Mouse (Mus musculus) fat pad, adult 2 months (tissue): ENCODE results near the gene Tspan10.

Source experiments
- DNase-seq: peaks from one replicate; pipeline ENCODE4 v3.0.0-alpha.2; 2011; ENCODE audit warnings: low read depth, low spot score; ENCODE audit errors: extremely low read depth

Tspan10 gene

GRCm38 (mm10) chr11:120454965-120455364, 12.5 kb downstream of the Tspan10 start:
- DNase-seq, result no peak

GRCm38 (mm10) chr11:120455413-120455812, 13.0 kb downstream of the Tspan10 start:
- no peak for DNase-seq

- DNase-seq, result no peak
Observed at GRCm38 (mm10) chr11:120457370-120457769, 14.9 kb downstream of the Tspan10 start.

- peak; percentile 23 for DNase-seq
Observed at GRCm38 (mm10) chr11:120457772-120458751, 15.6 kb downstream of the Tspan10 start, which contains the start of the genes Oxld1 and Ccdc137. Oxld1 (minus strand) TSS chr11:120458068. Ccdc137 (plus strand) TSS chr11:120458115.

- DNase-seq, result no peak
Observed at GRCm38 (mm10) chr11:120458847-120459597, 16.6 kb downstream of the Tspan10 start.

GRCm38 (mm10) chr11:120463536-120463935, 21.1 kb downstream of the Tspan10 start:
- DNase-seq, result no peak

- DNase-seq, result no peak
Observed at GRCm38 (mm10) chr11:120464365-120464764, 21.9 kb downstream of the Tspan10 start.

- DNase-seq, result no peak
Observed at GRCm38 (mm10) chr11:120465521-120465920, 23.1 kb downstream of the Tspan10 start.

GRCm38 (mm10) chr11:120467051-120467735, 24.7 kb downstream of the Tspan10 start, which contains the start of gene Arl16:
Arl16 (minus strand) TSS chr11:120467607.
- peak; percentile 74 for DNase-seq

GRCm38 (mm10) chr11:120467736-120468092, 25.3 kb downstream of the Tspan10 start:
- no peak for DNase-seq

- no peak for DNase-seq
Observed at GRCm38 (mm10) chr11:120472052-120472451, 29.6 kb downstream of the Tspan10 start.

- DNase-seq, result no peak
Observed at GRCm38 (mm10) chr11:120483448-120483934, 41.0 kb downstream of the Tspan10 start.

GRCm38 (mm10) chr11:120484265-120484981, 42.0 kb downstream of the Tspan10 start, which contains the start of gene Mrpl12:
Mrpl12 (plus strand) TSS chr11:120484613.
- DNase-seq, result no peak

- DNase-seq, result no peak
Observed at GRCm38 (mm10) chr11:120485251-120485650, 42.8 kb downstream of the Tspan10 start.

GRCm38 (mm10) chr11:120488516-120488915, 46.1 kb downstream of the Tspan10 start:
- no peak for DNase-seq

GRCm38 (mm10) chr11:120489054-120489761, 46.8 kb downstream of the Tspan10 start:
- DNase-seq, result no peak

GRCm38 (mm10) chr11:120490291-120491046, 48.0 kb downstream of the Tspan10 start:
- no peak for DNase-seq

- no peak for DNase-seq
Observed at GRCm38 (mm10) chr11:120491317-120492023, 49.0 kb downstream of the Tspan10 start, which contains the start of gene Slc25a10. Slc25a10 (plus strand) TSS chr11:120491840.
